Mouse (Mus musculus) erythroblast, embryonic 14.5 days (primary cell): ENCODE results near the gene Bcl2l14.

Experiments used
- GATA1 ChIP-seq: IDR thresholded peaks from 2 replicates; pipeline ENCODE4 v1.6.1; 2012; ENCODE audit warnings: low read length, inconsistent platforms, mixed read lengths
- TAL1 ChIP-seq: IDR thresholded peaks from 3 replicates; pipeline ENCODE4 v1.6.1; 2012; ENCODE audit warnings: low read length, inconsistent platforms, mixed read lengths

GRCm38 (mm10) chr6:134366366-134367351 is 29.5 kb upstream of the Bcl2l14 start:
- TF ChIP-seq TAL1 (no peak), GATA1 (no peak)
